Mouse (Mus musculus): ENCODE data around the gene Fgfr2.

DNA sequence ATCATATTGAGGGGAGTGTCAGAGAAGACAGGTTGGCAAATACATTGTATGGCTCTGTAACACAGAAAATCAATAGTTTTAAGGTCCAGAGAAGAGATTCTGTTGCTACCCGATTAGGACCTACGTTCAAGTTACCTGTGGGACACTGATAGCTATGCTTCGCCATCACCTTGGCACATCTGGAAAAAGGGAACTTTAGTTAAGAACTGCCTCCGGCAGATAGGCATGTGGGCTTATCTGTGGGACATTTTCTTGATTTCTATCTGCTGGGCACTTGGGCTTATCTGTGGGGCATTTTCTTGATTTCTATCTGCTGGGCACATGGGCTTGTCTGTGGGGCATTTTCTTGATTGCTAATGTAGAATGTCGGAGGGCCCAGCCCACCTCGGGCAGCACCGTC lies 631.2 kb downstream of the Fgfr2 start:
- TF ChIP-seq EP300 (IDR thresholded peaks at IDR 0.05) (no peak), CTCF (IDR thresholded peaks at IDR 0.05) (no peak)
